Mouse (Mus musculus): ENCODE data around the gene Cep295nl.
"Not testable (repeated sequence)": the region's sequence is repeated elsewhere in the genome, so short reads cannot be mapped to it uniquely, and the experiment has no call there.

Gene Cep295nl

GRCm38 (mm10) chr11:118342400-118342981 lies at the start of gene Cep295nl:
TSS of gene Cep295nl (minus strand) at chr11:118342500.
- no peak for DNase-seq (ENCODE audit: low read depth, low spot score)

- DNase-seq (ENCODE audit: low read depth, low spot score) = not testable (repeated sequence)
Measured at GRCm38 (mm10) chr11:118387816-118388215, 45.5 kb upstream of the Cep295nl start.

GRCm38 (mm10) chr11:118379251-118380009 lies 37.1 kb upstream of the Cep295nl start:
- no peak for DNase-seq (ENCODE audit: low read depth, low spot score)

GRCm38 (mm10) chr11:118378656-118379055 lies 36.4 kb upstream of the Cep295nl start:
- no peak for DNase-seq (ENCODE audit: low read depth, low spot score)

GRCm38 (mm10) chr11:118376323-118376722 lies 34.0 kb upstream of the Cep295nl start:
- not testable (repeated sequence) for DNase-seq (ENCODE audit: low read depth, low spot score)

- DNase-seq (ENCODE audit: low read depth, low spot score) = no peak
Measured at GRCm38 (mm10) chr11:118375881-118376280, 33.6 kb upstream of the Cep295nl start.

GRCm38 (mm10) chr11:118375461-118375860 lies 33.2 kb upstream of the Cep295nl start:
- DNase-seq (ENCODE audit: low read depth, low spot score) = no peak

GRCm38 (mm10) chr11:118375006-118375405 lies 32.7 kb upstream of the Cep295nl start:
- DNase-seq (ENCODE audit: low read depth, low spot score) = no peak

GRCm38 (mm10) chr11:118374506-118374905 lies 32.2 kb upstream of the Cep295nl start:
- no peak for DNase-seq (ENCODE audit: low read depth, low spot score)

GRCm38 (mm10) chr11:118372641-118373040 lies 30.3 kb upstream of the Cep295nl start:
- no peak for DNase-seq (ENCODE audit: low read depth, low spot score)

GRCm38 (mm10) chr11:118371876-118372275 lies 29.6 kb upstream of the Cep295nl start:
- no peak for DNase-seq (ENCODE audit: low read depth, low spot score)

GRCm38 (mm10) chr11:118369657-118370056 lies 27.4 kb upstream of the Cep295nl start:
- no peak for DNase-seq (ENCODE audit: low read depth, low spot score)

- no peak for DNase-seq (ENCODE audit: low read depth, low spot score)
Measured at GRCm38 (mm10) chr11:118369251-118369650, 27.0 kb upstream of the Cep295nl start.

- peak; percentile 8 for DNase-seq (ENCODE audit: low read depth, low spot score)
Measured at GRCm38 (mm10) chr11:118368330-118368729, 26.0 kb upstream of the Cep295nl start.

GRCm38 (mm10) chr11:118366559-118366958 lies 24.3 kb upstream of the Cep295nl start:
- DNase-seq (ENCODE audit: low read depth, low spot score) = no peak

- DNase-seq (ENCODE audit: low read depth, low spot score) = no peak
Measured at GRCm38 (mm10) chr11:118366108-118366507, 23.8 kb upstream of the Cep295nl start.

- no peak for DNase-seq (ENCODE audit: low read depth, low spot score)
Measured at GRCm38 (mm10) chr11:118365171-118365570, 22.9 kb upstream of the Cep295nl start.

- no peak for DNase-seq (ENCODE audit: low read depth, low spot score)
Measured at GRCm38 (mm10) chr11:118364021-118364420, 21.7 kb upstream of the Cep295nl start.

GRCm38 (mm10) chr11:118362971-118363518 lies 20.7 kb upstream of the Cep295nl start:
- DNase-seq (ENCODE audit: low read depth, low spot score) = no peak

GRCm38 (mm10) chr11:118362501-118362900 lies 20.2 kb upstream of the Cep295nl start:
- DNase-seq (ENCODE audit: low read depth, low spot score) = no peak

- DNase-seq (ENCODE audit: low read depth, low spot score) = no peak
Measured at GRCm38 (mm10) chr11:118360907-118361341, 18.6 kb upstream of the Cep295nl start.

GRCm38 (mm10) chr11:118360491-118360890 lies 18.2 kb upstream of the Cep295nl start:
- DNase-seq (ENCODE audit: low read depth, low spot score) = no peak

GRCm38 (mm10) chr11:118355640-118356039 lies 13.3 kb upstream of the Cep295nl start, which contains the start of gene Timp2:
TSS of gene Timp2 (minus strand) at chr11:118355740.
- DNase-seq (ENCODE audit: low read depth, low spot score) = no peak

Data from c-Kit-negative CD71-positive TER-119-positive erythroid progenitor cells, embryonic 14.5 days (primary cell).